ENCODE assay signal across 8 mouse cellular contexts in genomic region chr1:86441980-86442831, GRCm38 (mm10). TPM values are rescaled to one million over a fixed set of nuclear protein-coding genes. Genes with fewer than 3 reads are reported as not detected.
DNase-seq lines count a peak whose midpoint lies in the region; ATAC-seq lines count a peak whose summit lies in the region.

No protein-coding gene starts in this region.

- H3K27ac ChIP-seq in hindbrain, embryonic 13.5 days, result peak overlapping the region; percentile 99

- peak overlapping the region; percentile 84 for H3K9ac ChIP-seq in hindbrain, embryonic 13.5 days

- WGBS in hindbrain, embryonic 13.5 days, result under 1% methylated on average over 78 of the region's 81 CpGs

- no peaks in the 10 kb centered on the region for H3K36me3 ChIP-seq in hindbrain, embryonic 13.5 days

- DNase-seq in NIH3T3 (ENCODE audit: low read depth), result peak; percentile 96
- peak; percentile 85 to 87 for DNase-seq in cerebellum, postnatal 14 days
- peak; percentile 71 to 72 for DNase-seq in frontal cortex, postnatal 14 days (ENCODE audit: low spot score in 2 of 2)
- DNase-seq in layer of hippocampus, postnatal 36 days, result peak; percentile 85 to 86
- peak; percentile 92 for DNase-seq in lung, postnatal 36 days
- peak; percentile 93 for DNase-seq in retina, postnatal 1 day
- DNase-seq in thymus, postnatal 4 days, result peak; percentile 89

- peaks cover 65% of the 10 kb centered on the region for H3K4me1 ChIP-seq in hindbrain, embryonic 13.5 days (replicated peaks)

- H3K4me3 ChIP-seq in hindbrain, embryonic 13.5 days, result peak overlapping the region; percentile 47

- peak overlapping the region; percentile 72 for H3K4me2 ChIP-seq in hindbrain, embryonic 13.5 days

- ATAC-seq in hindbrain, embryonic 13.5 days (ENCODE audit: low FRiP score), result peak; percentile 75

- H3K27me3 ChIP-seq in hindbrain, embryonic 13.5 days, result no peaks in the 10 kb centered on the region

- H3K9me3 ChIP-seq in hindbrain, embryonic 13.5 days, result no peaks in the 10 kb centered on the region

RNA-seq across cellular contexts. Expression of gene Tex44, which starts 16.1 kb away (rescaled TPM):
- polyA plus RNA-seq in hindbrain, embryonic 13.5 days (2015; fragmentation: Nextera tagmentation; extraction: Ambion mirVana), result not detected in 2 replicates
- not detected for total RNA-seq in layer of hippocampus, postnatal 36 days (2021)

RNA-seq across cellular contexts. Expression of gene Nmur1, which starts 16.2 kb away (rescaled TPM):
- not detected in 2 replicates for polyA plus RNA-seq in hindbrain, embryonic 13.5 days (2015; fragmentation: Nextera tagmentation; extraction: Ambion mirVana)
- not detected for total RNA-seq in layer of hippocampus, postnatal 36 days (2021)

Comparison
In these comparisons a context has a peak if more than half of its experiments do, and no peak if none do; other contexts are left out.
1. Peak in every context shown above with its lines: DNase-seq, ATAC-seq, H3K4me3 ChIP-seq and H3K27ac ChIP-seq.